Mouse (Mus musculus) stomach, postnatal 0 days (tissue): ENCODE data around the gene Jph3.

Experiments used
- CTCF ChIP-seq: IDR thresholded peaks from 2 replicates; pipeline ENCODE4 v1.5.1; 2016; ENCODE audit warnings: antibody characterized with exemption, low read depth, mild to moderate bottlenecking, moderate library complexity
- EP300 ChIP-seq: optimal IDR thresholded peaks from 2 replicates; pipeline ENCODE3; 2016; ENCODE audit warnings: antibody characterized with exemption

DNA sequence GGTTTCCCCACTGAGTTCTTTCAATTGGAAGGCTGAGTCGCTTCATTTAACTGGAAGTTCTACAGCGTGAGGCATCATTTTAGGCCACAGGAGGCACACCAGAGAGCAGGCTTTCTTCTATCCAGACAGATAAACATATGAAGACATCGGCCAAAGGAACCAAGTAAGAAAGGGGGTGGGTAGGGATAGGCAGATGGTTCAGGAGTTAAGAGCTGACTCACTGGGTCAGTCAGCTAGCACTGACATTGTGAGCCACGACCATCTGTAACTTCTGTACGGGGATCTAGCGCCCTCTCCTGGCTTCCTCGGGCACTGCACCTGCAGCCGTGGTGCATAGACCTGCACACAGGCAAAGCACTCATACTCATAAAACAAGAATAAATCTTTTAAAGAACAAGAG, 111.8 kb downstream of the Jph3 start:
- TF ChIP-seq EP300 (no peak), CTCF (peak; percentile 69)
